ENCODE assay signal across 1 mouse cellular context in the genomic region with DNA sequence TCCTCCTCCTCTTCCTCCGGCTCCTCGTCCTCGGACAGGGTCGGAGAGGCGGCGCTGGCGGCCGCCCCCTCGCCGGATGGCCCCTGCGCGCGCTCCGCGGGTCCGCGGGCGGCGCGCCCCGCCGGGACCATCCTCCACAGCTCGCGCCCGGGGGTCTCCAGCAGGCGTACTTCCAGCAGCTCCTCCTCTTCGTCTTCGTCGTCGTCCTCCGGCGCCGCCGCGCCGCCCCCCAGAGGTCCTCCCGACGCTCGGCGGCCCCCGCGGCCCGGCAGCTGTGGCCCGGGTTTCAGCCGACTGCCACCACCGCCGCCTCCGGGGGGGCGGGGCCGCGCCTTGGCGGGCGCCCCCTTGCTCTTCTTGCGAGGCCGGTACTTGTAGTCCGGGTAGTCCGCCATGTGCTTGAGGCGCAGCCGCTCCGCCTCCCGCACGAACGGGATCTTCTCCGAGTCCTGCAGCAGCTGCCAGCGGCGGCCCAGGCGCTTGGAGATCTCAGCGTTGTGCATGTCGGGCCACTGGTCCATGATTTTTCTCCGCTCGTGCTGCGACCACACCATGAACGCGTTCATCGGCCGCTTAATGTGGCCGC.
TF ChIP-seq lines count a peak whose summit lies in the region.

No protein-coding gene starts in this region.

TF ChIP-seq in MEL, 35 proteins besides CTCF, POLR2A, EP300 and RAD21 (continued from another document):
- TF ChIP-seq MEF2A (IDR thresholded peaks at IDR 0.05; ENCODE audit: extremely low read depth, insufficient replicate concordance, low read depth, low read length, poor library complexity, severe bottlenecking) (no peak), NELFE (IDR thresholded peaks at IDR 0.05; ENCODE audit: low read depth, low read length) (peak; percentile 39; the same call in 1 of the 2 replicates), SIN3A (IDR thresholded peaks at IDR 0.05; ENCODE audit: low read length) (peak; percentile 43), GABPA (IDR thresholded peaks at IDR 0.05; ENCODE audit: low read depth, low read length) (no peak), ZMIZ1 (IDR thresholded peaks at IDR 0.05; ENCODE audit: low read depth, low read length) (no peak), E2F4 (IDR thresholded peaks at IDR 0.05; ENCODE audit: borderline replicate concordance, low read depth, low read length) (no peak), TCF12 (IDR thresholded peaks at IDR 0.05; ENCODE audit: low read depth, low read length) (0 out of 2 replicates have a peak, but pooled peaks have one; percentile 21), CHD1 (IDR thresholded peaks at IDR 0.05; ENCODE audit: low read depth, low read length) (no peak), USF2 (IDR thresholded peaks at IDR 0.05; ENCODE audit: borderline replicate concordance in 1 of 2, insufficient read depth in 1 of 2, low read depth in 1 of 2, low read length in 2 of 2) (no peak), POLR2AphosphoS5 (IDR thresholded peaks at IDR 0.05; ENCODE audit: borderline replicate concordance, low read depth, low read length) (no peak), RCOR1 (IDR thresholded peaks at IDR 0.05; ENCODE audit: low read depth, low read length) (no peak), CHD2 (IDR thresholded peaks at IDR 0.05; ENCODE audit: low read length) (no peak), KAT2A (conservative IDR thresholded peaks at IDR 0.05; ENCODE audit: low read depth, low read length) (no peak; the same call in 1 of the 2 replicates), ZC3H11A (IDR thresholded peaks at IDR 0.05; ENCODE audit: low read depth, low read length) (no peak), MAX (IDR thresholded peaks at IDR 0.05; ENCODE audit: low read length) (peak; percentile 63), MYB (IDR thresholded peaks at IDR 0.05; ENCODE audit: low read depth, low read length) (no peak), UBTF (IDR thresholded peaks at IDR 0.05; ENCODE audit: borderline replicate concordance, insufficient read depth, low read depth, low read length) (peak; percentile 68; the same call in 1 of the 2 replicates), USF1 (IDR thresholded peaks at IDR 0.05; ENCODE audit: low read depth, low read length) (no peak), NRF1 (IDR thresholded peaks at IDR 0.05; ENCODE audit: insufficient read depth, low read depth, low read length, poor library complexity, severe bottlenecking) (no peak), TAL1 (IDR thresholded peaks at IDR 0.05; ENCODE audit: low read length) (no peak), BHLHE40 (IDR thresholded peaks at IDR 0.05; ENCODE audit: borderline replicate concordance, low read depth, low read length) (no peak), MAFK (IDR thresholded peaks at IDR 0.05; ENCODE audit: borderline replicate concordance, low read depth, low read length) (no peak), ELF1 (IDR thresholded peaks at IDR 0.05; ENCODE audit: low read depth, low read length) (no peak), SMC3 (IDR thresholded peaks at IDR 0.05; ENCODE audit: low read depth, low read length) (no peak)
